In genomic region chr4:151074817-151075216, GRCm38 (mm10) we compare ENCODE assay signal across 25 mouse cellular contexts. TPM values are rescaled to one million over a fixed set of nuclear protein-coding genes. Genes with fewer than 3 reads are reported as not detected.
DNase-seq lines count a peak whose midpoint lies in the region; ATAC-seq and TF ChIP-seq lines count a peak whose summit lies in the region.
"Had no signal": no experiment of that assay in that cellular context is flagged by ENCODE, and none has a peak within 500 bp of the region (broad histone marks: within the 10 kb centered on the region; RNA-seq: fewer than 3 reads in every experiment).

No protein-coding gene starts in this region.

- intact Hi-C loops in heart, postnatal 10 days (cut with DNase I) = no loop called here

- H3K4me1 ChIP-seq in heart, embryonic 15.5 days (replicated peaks) = peaks cover 11% of the 10 kb centered on the region; the same call in 1 of the 2 replicates
- H3K4me1 ChIP-seq in kidney, adult 2 months (ENCODE audit: control insufficient read depth, insufficient read depth, low read length) = no peaks in the 10 kb centered on the region
- H3K4me1 ChIP-seq: embryonic facial prominence, embryonic 10.5 days; embryonic facial prominence, embryonic 12.5 days; forebrain, embryonic 13.5 days had no signal

- no peak overlapping the region for H3K9ac ChIP-seq in heart, embryonic 15.5 days
- H3K9ac ChIP-seq: embryonic facial prominence, embryonic 12.5 days; forebrain, embryonic 13.5 days; forebrain, postnatal 0 days had no signal

- no peak for TF ChIP-seq POLR2A in kidney, adult 2 months (IDR thresholded peaks at IDR 0.05; ENCODE audit: low read depth, low read length)

- DNase-seq in heart, postnatal 10 days = no peak
- DNase-seq in kidney, adult 2 months = peak; percentile 10
- DNase-seq in kidney, adult 9 months = no peak
- DNase-seq in T-cell, adult 2 months (ENCODE audit: low spot score) = no peak
- DNase-seq: adrenal gland, adult 8-10 months; adrenal gland, postnatal 14 days; adrenal gland, postnatal 36 days; cerebellum, adult 11-12 months; cerebellum, adult 2 months; cerebellum, adult 9-10 months; cerebellum, postnatal 10 days; cerebellum, postnatal 25 days; forebrain, postnatal 0 days had no signal

- no peak overlapping the region for H3K4me2 ChIP-seq in heart, embryonic 15.5 days
- H3K4me2 ChIP-seq: embryonic facial prominence, embryonic 12.5 days; forebrain, embryonic 13.5 days had no signal

- no peak for ATAC-seq in heart, embryonic 15.5 days (replicated peaks; ENCODE audit: insufficient number of reproducible peaks, insufficient read depth, low FRiP score, low read depth)
- ATAC-seq: activated CD4-positive, CD25-positive, alpha-beta regulatory T cell, adult 4 months; forebrain, embryonic 13.5 days; forebrain, postnatal 0 days had no signal

- no peaks in the 10 kb centered on the region for H3K9me3 ChIP-seq in heart, embryonic 15.5 days (replicated peaks)
- H3K9me3 ChIP-seq: embryonic facial prominence, embryonic 10.5 days; embryonic facial prominence, embryonic 12.5 days; forebrain, embryonic 13.5 days had no signal

- WGBS in heart, embryonic 15.5 days = 79% methylated on average over 15 of the region's 15 CpGs
- WGBS in kidney, adult 2 months = 82% methylated on average over 15 of the region's 15 CpGs

- H3K4me3 ChIP-seq in heart, embryonic 15.5 days = no peak overlapping the region
- H3K4me3 ChIP-seq in kidney, adult 2 months (ENCODE audit: insufficient read depth, low read depth, low read length) = no peak overlapping the region
- H3K4me3 ChIP-seq: embryonic facial prominence, embryonic 10.5 days; embryonic facial prominence, embryonic 12.5 days; forebrain, embryonic 13.5 days had no signal

- no peaks in the 10 kb centered on the region for H3K27me3 ChIP-seq in heart, embryonic 15.5 days
- H3K27me3 ChIP-seq in kidney, adult 2 months (replicated peaks; ENCODE audit: control insufficient read depth, insufficient read depth, low read length) = no peaks in the 10 kb centered on the region
- H3K27me3 ChIP-seq: embryonic facial prominence, embryonic 12.5 days; forebrain, embryonic 13.5 days had no signal

- peaks cover 58% of the 10 kb centered on the region for H3K36me3 ChIP-seq in heart, embryonic 15.5 days
- H3K36me3 ChIP-seq in kidney, adult 2 months (ENCODE audit: control insufficient read depth, insufficient read depth, low read length) = no peaks in the 10 kb centered on the region

- H3K27ac ChIP-seq in heart, embryonic 15.5 days = peak overlapping the region; percentile 35
- H3K27ac ChIP-seq in kidney, adult 2 months (ENCODE audit: insufficient read depth, low read depth, low read length) = no peak overlapping the region
- H3K27ac ChIP-seq: embryonic facial prominence, embryonic 10.5 days; embryonic facial prominence, embryonic 12.5 days had no signal

- TF ChIP-seq CTCF in kidney, adult 2 months (conservative IDR thresholded peaks at IDR 0.05; ENCODE audit: insufficient read depth, insufficient read length, low read depth, low read length) = no peak

RNA-seq across cellular contexts. Expression of gene Gm13090, which starts 14.6 kb away (rescaled TPM):
- polyA plus RNA-seq in heart, embryonic 15.5 days (2015; fragmentation: Nextera tagmentation; extraction: Ambion mirVana) = not detected in 2 replicates
- not detected for total RNA-seq in heart, postnatal 10 days (2021)
- not detected in 2 replicates for polyA plus RNA-seq in kidney, adult 2 months (2012; rRNA removed)
- total RNA-seq: adrenal gland, adult 18-20 months; adrenal gland, adult 8-10 months; adrenal gland, postnatal 14 days; adrenal gland, postnatal 36 days; ES-E14; forebrain, postnatal 0 days; MEL had no signal
- polyA plus RNA-seq: activated CD4-positive, CD25-positive, alpha-beta regulatory T cell, adult 4 months; C2C12; cerebellum, adult 2 months; cortical plate, adult 2 months; embryonic facial prominence, embryonic 10.5 days; embryonic facial prominence, embryonic 12.5 days; embryonic facial prominence, embryonic 14.5 days; forebrain, embryonic 11.5 days; forebrain, embryonic 13.5 days; forebrain, postnatal 0 days had no signal

RNA-seq across cellular contexts. Expression of gene Vamp3, which starts 17.1 kb away (rescaled TPM):
- polyA plus RNA-seq in heart, embryonic 15.5 days (2015; fragmentation: Nextera tagmentation; extraction: Ambion mirVana) = 88.0 and 98.5 TPM in 2 replicates
- 10 to 100 TPM; 79.9 to 84.5 TPM for total RNA-seq in heart, postnatal 10 days (2021)
- 29.4 and 40.6 TPM in 2 replicates for polyA plus RNA-seq in kidney, adult 2 months (2012; rRNA removed)

RNA-seq across cellular contexts. Expression of gene Per3, which starts 30.4 kb away (rescaled TPM):
- polyA plus RNA-seq in heart, embryonic 15.5 days (2015; fragmentation: Nextera tagmentation; extraction: Ambion mirVana) = 5.7 and 6.6 TPM in 2 replicates
- 10 to 100 TPM; 16.2 TPM for total RNA-seq in heart, postnatal 10 days (2021)
- polyA plus RNA-seq in kidney, adult 2 months (2012; rRNA removed) = 13.1 and 14.1 TPM in 2 replicates
